Mouse (Mus musculus) adrenal gland, adult 8-10 months (tissue): ENCODE measurements around the gene Mettl8. TPM values are rescaled to one million over a fixed set of nuclear protein-coding genes. Genes with fewer than 3 reads are reported as not detected.

Source experiments
- DNase-seq: peaks from one replicate; pipeline ENCODE4 v3.0.0; 2022
- total RNA-seq, 4 experiments: library from RNA; stranded (reverse); gene quantifications; 2 replicates each; pipeline ENCODE4 v1.2.4; 2022

Mettl8 gene
- total RNA-seq, 4 experiments from 2014 or later: 15.0 to 19.3 (median 17.1) TPM

DNA sequence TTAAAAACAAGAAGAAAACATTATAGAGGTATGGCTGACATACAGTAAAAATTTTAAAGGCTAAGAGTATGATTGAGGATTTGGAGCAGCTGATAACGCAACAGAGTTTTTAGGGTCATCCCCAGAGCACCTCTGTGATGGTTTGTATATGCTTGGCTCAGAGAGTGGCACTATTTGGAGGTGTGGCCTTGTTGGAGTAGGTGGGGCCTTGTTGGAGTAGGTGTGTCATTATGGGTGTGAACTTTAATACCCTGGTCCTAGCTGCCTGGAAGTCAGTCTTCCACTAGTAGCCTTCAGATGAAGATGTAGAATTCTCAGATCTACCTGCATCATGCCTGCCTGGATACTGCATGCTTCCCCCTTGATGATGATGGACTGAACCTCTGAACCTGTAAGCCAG is 131.3 kb downstream of the Mettl8 start:
- no peak for DNase-seq

GRCm38 (mm10) chr2:70922814-70923213 is 132.6 kb downstream of the Mettl8 start:
- DNase-seq: no peak

DNA sequence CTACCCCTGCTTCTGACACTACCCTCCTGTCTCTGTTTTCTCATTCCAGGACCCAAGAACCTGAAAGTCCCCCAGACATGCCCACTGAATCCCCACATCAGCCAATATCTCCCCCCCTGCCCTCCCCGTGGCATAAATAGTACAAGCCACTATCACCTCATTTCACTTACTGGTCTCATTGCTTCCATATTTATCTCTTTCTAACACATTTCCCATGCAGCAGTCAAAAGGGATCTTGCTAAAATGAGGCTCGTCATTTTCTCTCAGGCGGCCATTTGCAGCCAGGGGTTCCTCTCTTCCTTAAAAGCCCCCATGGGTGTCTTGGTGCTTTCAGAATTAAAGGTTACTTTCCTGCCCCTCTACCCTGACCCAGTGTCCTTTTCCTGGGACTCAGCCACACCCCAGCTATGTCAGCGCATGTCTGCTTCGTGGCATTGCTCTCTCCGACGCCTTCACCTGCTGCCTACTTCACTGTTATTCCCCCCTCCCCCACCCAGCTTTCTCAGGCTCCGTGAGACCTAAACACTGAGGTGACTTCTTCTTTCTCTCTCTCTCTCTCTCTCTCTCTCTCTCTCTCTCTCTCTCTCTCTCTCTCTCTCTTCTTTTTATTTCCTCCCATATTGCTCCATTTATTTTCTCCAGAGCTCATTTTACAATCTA is 134.3 kb downstream of the Mettl8 start:
- DNase-seq: no peak

DNA sequence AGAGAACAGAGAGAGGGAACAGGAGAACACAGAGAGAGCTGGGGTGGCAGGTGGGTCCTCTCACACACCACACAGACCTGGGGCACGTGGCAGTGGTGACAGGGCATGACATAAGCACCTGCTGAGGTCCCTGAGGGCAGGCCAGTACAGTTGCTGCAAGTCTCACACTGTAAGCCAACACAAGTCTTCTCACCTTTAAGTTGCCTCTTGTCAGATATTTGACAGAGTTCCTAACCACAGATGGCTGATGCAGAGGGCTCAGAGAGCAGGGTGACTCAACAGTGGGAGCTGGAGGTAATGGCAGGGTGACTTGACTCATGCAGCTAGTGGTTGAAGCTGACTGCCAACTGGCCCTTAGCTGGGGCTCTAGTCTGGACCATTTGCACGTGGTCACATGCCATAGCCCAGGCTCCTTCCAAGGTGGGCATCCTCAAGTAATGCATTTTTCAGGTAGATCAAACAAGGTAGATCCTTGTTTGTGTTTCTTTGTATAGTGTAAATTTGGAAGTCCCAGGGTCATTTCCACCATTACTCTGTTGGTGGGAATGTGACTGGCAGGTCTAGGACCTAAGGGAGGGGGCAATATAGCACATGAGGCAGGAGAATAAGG is 135.4 kb downstream of the Mettl8 start:
- peak; percentile 15 for DNase-seq

GRCm38 (mm10) chr2:70918516-70918915 is 136.9 kb downstream of the Mettl8 start:
- no peak for DNase-seq

Other genes with a start within 250 kb of the Mettl8 start
- gene Tlk1, start 229.9 kb downstream of the Mettl8 start, total RNA-seq: 10 to 100 TPM; 58.4 to 69.2 (median 61.3) TPM
- gene Dcaf17, start 255 bp downstream of the Mettl8 start, total RNA-seq: 10 to 100 TPM; 11.2 to 14.7 (median 13.7) TPM
- 1 to 10 TPM in 2 of 4 experiments, under 1 TPM in 2; 0.73 to 1.2 (median 0.94) TPM for gene Cybrd1, start 62.3 kb upstream of the Mettl8 start, total RNA-seq
- 10 to 100 TPM; 90.8 to 98.5 (median 95.7) TPM for gene Dync1i2, start 156.1 kb upstream of the Mettl8 start, total RNA-seq